Mouse (Mus musculus): Measurements from ENCODE around the gene Tenm4.

The Tenm4 gene

DNA sequence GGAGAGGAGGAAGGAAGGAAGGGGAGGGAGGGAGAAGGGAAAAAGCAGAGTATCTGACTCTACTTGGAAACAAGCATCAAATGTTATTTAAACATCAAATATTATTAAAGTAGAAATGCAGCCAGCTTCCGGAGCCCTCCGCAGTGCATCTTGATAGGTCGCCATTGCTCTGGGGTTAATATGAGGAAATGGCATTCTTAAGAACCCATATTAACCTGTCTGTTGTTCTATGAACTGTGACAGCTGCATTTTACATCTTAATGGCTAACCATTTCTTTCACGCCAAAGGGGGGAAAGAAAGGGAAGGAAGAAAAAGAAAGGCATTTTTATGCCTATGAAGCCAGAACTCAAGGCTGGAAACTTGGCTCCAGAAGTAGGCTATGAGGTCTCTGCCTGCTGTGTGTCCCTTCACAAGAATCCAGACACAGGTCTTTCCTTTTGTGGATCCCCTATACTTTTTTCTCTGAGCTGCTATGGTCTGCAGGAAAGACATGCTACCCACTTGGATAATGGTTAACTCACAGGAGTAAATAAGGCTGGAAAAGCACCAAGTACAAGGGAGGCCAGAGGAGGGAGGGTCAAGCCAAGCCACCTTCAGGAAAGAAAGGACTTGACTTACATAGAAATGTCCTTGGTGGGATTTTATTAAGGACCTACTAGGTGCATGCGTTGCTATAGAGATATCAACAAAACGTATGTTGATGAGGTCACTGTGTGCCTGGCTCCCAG lies 318.5 kb downstream of the Tenm4 start:
- DNase-seq, result peak; percentile 40

GRCm38 (mm10) chr7:96491896-96492295 lies 320.9 kb downstream of the Tenm4 start:
- peak; percentile 17 for DNase-seq

GRCm38 (mm10) chr7:96492696-96493095 lies 321.6 kb downstream of the Tenm4 start:
- no peak for DNase-seq

DNA sequence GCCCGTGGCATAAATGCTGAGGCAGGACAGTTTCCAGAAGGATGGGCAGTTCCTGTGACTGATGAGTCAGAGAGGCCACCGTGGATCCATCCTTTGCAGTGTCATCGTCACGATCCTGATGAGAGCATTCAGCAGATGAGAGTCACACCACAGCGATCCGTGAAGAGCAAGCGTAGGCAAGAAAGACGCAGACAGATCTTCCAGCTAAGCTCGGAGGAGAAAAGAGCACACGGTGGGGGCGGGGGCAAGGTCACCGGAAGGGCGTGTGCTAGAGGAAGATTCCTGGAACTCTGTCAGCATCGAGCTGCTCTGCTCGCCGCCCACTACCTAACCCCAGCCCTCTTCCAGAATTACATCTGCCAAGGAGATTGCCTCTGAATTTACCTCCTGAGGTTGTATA lies 323.0 kb downstream of the Tenm4 start:
- DNase-seq, result no peak

DNA sequence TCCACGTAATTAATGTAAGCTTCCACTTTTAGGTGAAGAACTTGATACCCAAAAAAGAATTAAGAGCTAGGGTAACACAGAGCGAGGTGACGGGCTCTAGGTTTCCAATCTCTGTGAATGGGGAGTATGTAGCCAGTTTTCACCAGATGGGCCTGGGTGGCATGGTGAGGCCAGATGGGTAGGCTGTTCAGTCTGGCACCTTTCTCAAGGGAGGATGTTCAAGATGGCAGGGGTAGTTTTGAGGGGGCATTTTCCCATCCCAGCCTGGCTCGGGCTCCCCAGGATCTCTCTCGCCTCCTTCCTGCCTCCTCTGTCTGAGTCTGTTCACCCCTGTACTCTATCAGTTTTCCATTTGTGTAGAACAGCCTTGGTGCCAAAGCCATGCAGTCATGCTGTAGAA lies 329.1 kb downstream of the Tenm4 start:
- DNase-seq, result no peak

DNA sequence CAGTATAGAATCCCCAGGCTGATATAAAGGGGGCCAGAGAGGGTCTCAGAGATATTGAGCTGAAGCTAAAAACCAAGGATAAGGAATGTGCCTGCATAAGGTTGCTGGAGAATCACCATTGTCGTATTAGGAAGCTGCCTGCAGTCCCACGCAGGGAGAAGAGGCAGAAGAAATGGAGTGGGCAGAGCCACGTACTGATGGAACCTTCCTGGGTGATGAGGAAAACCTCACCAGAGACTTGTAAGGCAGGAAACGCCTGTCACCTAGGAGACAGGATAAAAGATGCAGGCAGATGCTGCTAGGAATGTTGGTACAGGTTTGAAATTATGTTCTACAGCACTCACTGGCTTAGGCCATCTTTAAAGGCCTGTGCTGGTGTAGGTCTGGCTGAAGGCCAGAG lies 329.8 kb downstream of the Tenm4 start:
- no peak for DNase-seq

DNA sequence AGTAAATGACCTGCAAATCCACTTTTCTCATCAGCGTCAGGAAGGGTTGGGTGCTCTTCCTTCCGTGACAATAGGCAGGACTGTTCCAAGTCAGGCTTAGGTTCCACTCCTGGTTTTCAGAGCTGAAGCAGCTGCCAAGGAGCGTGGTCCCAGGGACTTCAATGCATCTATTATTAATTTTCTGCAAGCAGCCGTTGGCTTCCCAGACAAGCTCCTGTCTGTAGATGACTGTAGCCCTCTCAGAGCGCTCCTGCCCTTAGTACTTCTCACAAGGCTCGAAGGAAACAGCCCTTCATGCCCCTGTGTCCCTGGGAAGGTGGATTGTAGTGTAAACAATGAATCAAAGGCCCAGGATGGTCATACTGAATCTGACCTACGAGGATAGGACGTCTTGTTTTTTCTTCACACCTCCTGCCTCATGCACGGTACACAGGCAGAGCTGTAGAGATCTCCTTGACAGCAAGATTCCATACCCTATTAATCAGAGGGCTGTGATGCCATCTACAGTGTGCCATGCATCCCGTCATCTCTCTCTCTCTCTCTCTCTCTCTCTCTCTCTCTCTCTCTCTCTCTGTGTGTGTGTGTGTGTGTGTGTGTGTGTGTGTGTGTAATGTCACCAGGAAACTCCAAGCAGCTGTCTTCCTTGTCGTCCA lies 331.4 kb downstream of the Tenm4 start:
- DNase-seq, result no peak

DNA sequence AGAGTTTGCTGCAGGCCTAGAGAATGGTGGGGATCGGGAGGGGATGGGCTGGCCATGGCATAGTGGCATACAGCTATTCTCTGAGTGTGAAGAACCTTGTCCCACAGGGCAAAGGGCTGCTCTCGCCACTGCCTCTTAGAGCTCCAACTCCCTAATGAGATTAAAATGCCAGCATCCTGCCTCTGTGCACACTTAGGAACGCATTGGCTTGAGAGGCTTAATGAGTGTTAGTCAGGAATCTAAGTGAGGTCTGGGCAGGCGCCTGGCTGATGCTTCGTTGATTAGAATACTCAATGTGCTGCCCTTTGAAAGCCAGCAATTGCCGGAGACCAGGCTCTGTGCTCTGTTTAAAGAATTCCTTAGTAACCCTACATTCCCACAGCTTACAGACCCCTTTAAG lies 334.5 kb downstream of the Tenm4 start:
- no peak for DNase-seq

GRCm38 (mm10) chr7:96507046-96507445 lies 336.0 kb downstream of the Tenm4 start:
- no peak for DNase-seq

GRCm38 (mm10) chr7:96510396-96510795 lies 339.4 kb downstream of the Tenm4 start:
- no peak for DNase-seq

GRCm38 (mm10) chr7:96511018-96511609 lies 340.1 kb downstream of the Tenm4 start:
- no peak for DNase-seq

GRCm38 (mm10) chr7:96511953-96512511 lies 341.0 kb downstream of the Tenm4 start:
- DNase-seq, result no peak

DNA sequence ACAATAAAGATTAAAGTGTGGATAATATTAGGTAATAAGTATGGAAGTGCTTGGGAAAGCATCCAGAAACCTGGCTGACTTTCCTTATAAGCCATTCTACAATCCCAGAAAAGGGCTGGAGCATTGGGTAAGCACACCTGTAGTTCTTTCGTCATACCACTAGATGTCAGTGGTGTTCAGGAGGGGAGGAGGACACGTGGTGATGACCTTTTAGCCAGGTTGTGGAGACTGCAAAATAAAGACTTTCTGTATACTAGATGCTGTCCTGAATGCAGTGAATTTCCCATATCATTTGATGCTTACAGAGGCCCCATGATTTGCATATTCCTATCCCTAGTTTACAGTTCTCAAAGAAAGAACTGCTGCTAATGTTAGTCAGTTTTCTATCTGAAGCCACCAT lies 348.2 kb downstream of the Tenm4 start:
- DNase-seq, result peak; percentile 13

DNA sequence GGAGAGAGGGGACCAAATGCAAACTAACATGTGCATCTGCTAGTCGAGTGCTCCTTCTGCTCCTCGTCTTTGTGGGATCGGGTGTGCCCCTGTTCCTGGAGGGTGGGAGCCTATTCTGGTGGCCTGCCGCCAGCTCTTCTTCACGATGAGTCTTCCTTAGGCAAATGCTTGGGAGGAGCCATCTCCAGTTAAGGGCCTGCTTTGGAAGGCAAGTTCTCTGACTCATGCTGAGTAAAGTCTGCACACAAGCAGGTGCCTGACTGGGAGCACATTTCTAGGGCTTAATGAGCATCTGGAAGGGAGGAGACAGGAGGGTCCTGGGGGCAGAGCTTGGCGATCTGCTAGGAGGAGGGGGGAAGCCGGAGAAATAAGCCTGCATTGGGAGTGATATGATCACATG lies 350.9 kb downstream of the Tenm4 start:
- DNase-seq, result no peak

DNA sequence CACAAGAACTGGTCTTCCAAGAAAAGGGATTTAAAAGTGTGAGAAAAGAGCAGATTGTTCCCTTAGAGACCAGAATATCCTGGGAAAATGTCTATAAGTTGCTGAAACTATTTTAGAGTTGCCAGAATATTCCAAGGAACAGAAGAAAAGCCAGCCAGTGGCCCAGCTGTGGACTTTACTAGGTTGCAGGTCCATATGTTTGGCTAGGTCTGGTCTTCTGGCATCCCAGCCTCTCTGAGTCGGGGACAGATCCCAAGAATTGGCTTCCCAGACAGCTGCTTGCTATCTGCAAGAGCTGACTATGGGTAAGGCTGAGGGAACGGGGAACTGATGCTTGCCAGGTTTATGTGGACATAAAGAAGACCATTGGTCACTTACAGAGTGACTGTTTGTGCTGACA lies 352.6 kb downstream of the Tenm4 start:
- DNase-seq, result no peak

- DNase-seq, result no peak
Measured at GRCm38 (mm10) chr7:96524486-96525205, 353.6 kb downstream of the Tenm4 start.

DNA sequence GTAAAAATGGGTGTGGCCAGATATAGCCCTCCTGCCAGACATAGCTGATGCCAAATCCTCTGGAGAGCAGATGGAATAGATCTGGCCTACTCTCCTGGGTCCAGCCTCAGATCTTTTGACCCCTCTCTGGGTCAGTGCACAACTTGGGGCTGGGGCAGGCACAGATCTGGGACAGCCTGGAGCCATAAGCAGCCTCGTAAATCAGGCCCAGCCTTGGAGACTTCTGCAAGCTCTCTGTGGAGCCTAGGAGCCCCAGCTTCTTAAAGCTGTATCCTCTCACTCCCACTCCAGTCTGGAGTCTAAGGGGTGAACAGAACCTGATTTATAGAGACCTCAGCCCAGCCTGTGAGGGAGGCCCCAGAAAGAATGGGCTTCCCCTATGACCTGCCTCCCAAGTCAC lies 354.3 kb downstream of the Tenm4 start:
- DNase-seq, result no peak

GRCm38 (mm10) chr7:96530571-96531426 lies 359.8 kb downstream of the Tenm4 start:
- no peak for DNase-seq

GRCm38 (mm10) chr7:96531954-96532737 lies 361.1 kb downstream of the Tenm4 start:
- DNase-seq, result no peak

- DNase-seq, result no peak
Measured at GRCm38 (mm10) chr7:96532804-96533400, 361.9 kb downstream of the Tenm4 start.

- DNase-seq, result no peak
Measured at GRCm38 (mm10) chr7:96536313-96536880, 365.4 kb downstream of the Tenm4 start.
